In the genomic region with DNA sequence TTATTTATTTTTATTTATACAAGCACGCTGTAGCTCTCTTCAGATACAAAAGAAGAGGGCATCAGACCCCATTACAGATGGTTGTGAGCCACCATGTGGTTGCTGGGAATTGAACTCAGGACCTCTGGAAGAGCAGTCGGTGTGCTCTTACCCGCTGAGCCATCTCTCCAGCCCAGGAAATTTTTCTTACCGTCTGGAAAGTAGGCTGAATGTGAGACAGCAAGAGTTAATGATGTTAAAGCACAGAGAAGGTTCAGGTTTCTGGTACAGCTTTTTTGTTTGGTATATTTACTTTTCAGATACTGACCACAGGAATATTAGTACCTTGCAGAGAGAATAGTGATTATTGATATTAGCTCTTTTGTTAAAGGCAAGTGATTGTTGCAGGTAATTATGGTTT, we compare ENCODE assay signal across 9 mouse cellular contexts. TPM values are rescaled to one million over a fixed set of nuclear protein-coding genes. Genes with fewer than 3 reads are reported as not detected.
A peak's percentile ranks its signal among the peaks of the same experiment; 100 is the strongest.
DNase-seq lines count a peak whose midpoint lies in the region; ATAC-seq and TF ChIP-seq lines count a peak whose summit lies in the region.
"Had no signal": no experiment of that assay in that cellular context is flagged by ENCODE, and none has a peak within 500 bp of the region (broad histone marks: within the 10 kb centered on the region; RNA-seq: fewer than 3 reads in every experiment).

No protein-coding gene starts in this region.

- no peaks in the 10 kb centered on the region for H3K27me3 ChIP-seq in heart, postnatal 0 days (ENCODE audit: control insufficient read depth, insufficient read depth, low read length)
- H3K27me3 ChIP-seq in forebrain, embryonic 16.5 days (replicated peaks; ENCODE audit: control insufficient read depth, insufficient read depth, low read length): no peaks in the 10 kb centered on the region
- no peaks in the 10 kb centered on the region for H3K27me3 ChIP-seq in midbrain, embryonic 13.5 days

- no peak for ATAC-seq in heart, postnatal 0 days (ENCODE audit: insufficient read depth, low read depth)
- ATAC-seq in forebrain, embryonic 16.5 days: no peak
- ATAC-seq in midbrain, embryonic 13.5 days: no peak

- H3K4me3 ChIP-seq in heart, postnatal 0 days (ENCODE audit: low read depth, low read length): no peak overlapping the region
- peak overlapping the region; percentile 26 to 98; a peak in 3 of 4 replicates for H3K4me3 ChIP-seq in ES-E14 (ENCODE audit: insufficient read depth in 1 of 2, low read depth in 1 of 2, low read length in 2 of 2, poor library complexity in 1 of 2, severe bottlenecking in 1 of 2)
- peak overlapping the region; percentile 11; the same call in 1 of the 2 replicates for H3K4me3 ChIP-seq in forebrain, embryonic 16.5 days (replicated peaks; ENCODE audit: low read length)
- peak overlapping the region; percentile 35 for H3K4me3 ChIP-seq in midbrain, embryonic 13.5 days (replicated peaks)

- no peak for DNase-seq in heart, postnatal 0 days (ENCODE audit: low spot score)
- DNase-seq in heart, postnatal 4 days: no peak
- DNase-seq in ES-E14 (ENCODE audit: low read depth, low spot score): no peak
- DNase-seq in ovary, postnatal 10 days (ENCODE audit: low spot score): no peak
- DNase-seq in spleen, adult 12 weeks (ENCODE audit: low spot score): no peak
- DNase-seq in testis, postnatal 14 days (ENCODE audit: low spot score): no peak
- DNase-seq: cerebellum, postnatal 36 days had no signal

- peak overlapping the region; percentile 76 for H3K4me2 ChIP-seq in heart, postnatal 0 days (ENCODE audit: low read depth, low read length)
- peak overlapping the region; percentile 57 for H3K4me2 ChIP-seq in forebrain, embryonic 16.5 days (ENCODE audit: low read length)
- H3K4me2 ChIP-seq in midbrain, embryonic 13.5 days (replicated peaks): peak overlapping the region; percentile 92

- no peak for TF ChIP-seq EP300 in heart, postnatal 0 days (IDR thresholded peaks at IDR 0.05; ENCODE audit: low read depth)

- no peaks in the 10 kb centered on the region for H3K9me3 ChIP-seq in heart, postnatal 0 days (replicated peaks; ENCODE audit: control insufficient read depth, low read length)
- H3K9me3 ChIP-seq in ES-E14 (ENCODE audit: control insufficient read depth, insufficient read depth, low read depth, low read length): no peaks in the 10 kb centered on the region
- H3K9me3 ChIP-seq in forebrain, embryonic 16.5 days (ENCODE audit: control insufficient read depth, low read length): no peaks in the 10 kb centered on the region
- no peaks in the 10 kb centered on the region for H3K9me3 ChIP-seq in midbrain, embryonic 13.5 days

- TF ChIP-seq CTCF in heart, postnatal 0 days (IDR thresholded peaks at IDR 0.05; ENCODE audit: low read depth): no peak

- peaks cover 22% of the 10 kb centered on the region for H3K4me1 ChIP-seq in heart, postnatal 0 days (ENCODE audit: control insufficient read depth, insufficient read depth)
- H3K4me1 ChIP-seq in ES-E14 (ENCODE audit: control insufficient read depth in 2 of 2, insufficient read depth in 2 of 2, low read length in 2 of 2, poor library complexity in 1 of 2): peaks cover 3 to 15% of the 10 kb centered on the region in 2 experiments
- peaks cover 25% of the 10 kb centered on the region for H3K4me1 ChIP-seq in forebrain, embryonic 16.5 days (replicated peaks; ENCODE audit: control insufficient read depth, insufficient read depth, low read length)
- H3K4me1 ChIP-seq in midbrain, embryonic 13.5 days (replicated peaks): peaks cover 41% of the 10 kb centered on the region

- no peak overlapping the region for H3K9ac ChIP-seq in heart, postnatal 0 days (replicated peaks; ENCODE audit: low read depth, low read length)
- H3K9ac ChIP-seq in ES-E14 (ENCODE audit: insufficient read depth, low read depth, low read length, poor library complexity, severe bottlenecking): no peak overlapping the region; the same call in 1 of the 2 replicates
- H3K9ac ChIP-seq in forebrain, embryonic 16.5 days (replicated peaks; ENCODE audit: low read depth, low read length): no peak overlapping the region
- H3K9ac ChIP-seq in midbrain, embryonic 13.5 days (replicated peaks): no peak overlapping the region

- 70% methylated on average over 4 of the region's 4 CpGs for WGBS in heart, postnatal 0 days
- WGBS in forebrain, embryonic 16.5 days: 57% methylated on average over 4 of the region's 4 CpGs
- WGBS in midbrain, embryonic 13.5 days: 60% methylated on average over 4 of the region's 4 CpGs

- no peak overlapping the region for H3K27ac ChIP-seq in heart, postnatal 0 days (ENCODE audit: low read depth)
- H3K27ac ChIP-seq in ES-E14 (ENCODE audit: insufficient read depth, low read depth, low read length, poor library complexity, severe bottlenecking): no peak overlapping the region
- no peak overlapping the region for H3K27ac ChIP-seq in forebrain, embryonic 16.5 days (ENCODE audit: low read length)
- H3K27ac ChIP-seq in midbrain, embryonic 13.5 days: no peak overlapping the region

- in situ Hi-C loops in ES-E14 (cut with MboI; ENCODE audit: low sequenced_read_pairs in 2 of 2, unreplicated experiment in 2 of 2): no loop called here

- H3K36me3 ChIP-seq in heart, postnatal 0 days (replicated peaks; ENCODE audit: control insufficient read depth, insufficient read depth, low read length): peaks cover 5% of the 10 kb centered on the region; the same call in 1 of the 2 replicates
- peaks cover 3% of the 10 kb centered on the region for H3K36me3 ChIP-seq in ES-E14 (ENCODE audit: control insufficient read depth, insufficient read depth, low read length, poor library complexity, severe bottlenecking)
- no peaks in the 10 kb centered on the region for H3K36me3 ChIP-seq in forebrain, embryonic 16.5 days (ENCODE audit: control insufficient read depth, insufficient read depth)
- 0 out of 2 replicates have a peak, but pooled peaks cover 3% of the 10 kb centered on the region for H3K36me3 ChIP-seq in midbrain, embryonic 13.5 days

TF ChIP-seq in ES-E14, 5 proteins besides CTCF, POLR2A, EP300 and RAD21:
- TF ChIP-seq ZNF384 (IDR thresholded peaks at IDR 0.05; ENCODE audit: low read depth, low read length) (no peak), CHD2 (IDR thresholded peaks at IDR 0.05; ENCODE audit: low read depth, low read length) (no peak), ZC3H11A (IDR thresholded peaks at IDR 0.05; ENCODE audit: borderline replicate concordance, low read depth, low read length) (no peak)
TF ChIP-seq in ES-E14: peak in this region for 0.

RNA-seq across cellular contexts. Expression of gene Pten, which starts 3.9 kb away (rescaled TPM):
- 34.0 and 39.7 TPM in 2 replicates for total RNA-seq in heart, postnatal 0 days (2014; rRNA removed; ENCODE audit: low replicate concordance)
- polyA plus RNA-seq in heart, postnatal 0 days (2015; fragmentation: Nextera tagmentation; extraction: Ambion mirVana): 4.4 and 5.0 TPM in 2 replicates
- total RNA-seq in heart, postnatal 4 days (2021): 10 to 100 TPM; 44.9 to 47.2 TPM
- total RNA-seq in ES-E14 (2012; rRNA removed): 70.8 and 76.5 TPM in 2 replicates
- polyA plus RNA-seq in forebrain, embryonic 16.5 days (2015; fragmentation: Nextera tagmentation; extraction: Ambion mirVana): 11.5 and 13.4 TPM in 2 replicates
- polyA plus RNA-seq in midbrain, embryonic 13.5 days (2015; fragmentation: Nextera tagmentation; extraction: Ambion mirVana): 11.1 and 11.7 TPM in 2 replicates

RNA-seq across cellular contexts. Expression of gene Atad1, which starts 21.6 kb away (rescaled TPM):
- total RNA-seq in heart, postnatal 0 days (2014; rRNA removed; ENCODE audit: low replicate concordance): 107 and 138 TPM in 2 replicates
- 55.5 and 61.5 TPM in 2 replicates for polyA plus RNA-seq in heart, postnatal 0 days (2015; fragmentation: Nextera tagmentation; extraction: Ambion mirVana)
- 10 to 100 TPM; 70.2 to 76.7 TPM for total RNA-seq in heart, postnatal 4 days (2021)
- 84.9 and 99.0 TPM in 2 replicates for total RNA-seq in ES-E14 (2012; rRNA removed)
- polyA plus RNA-seq in forebrain, embryonic 16.5 days (2015; fragmentation: Nextera tagmentation; extraction: Ambion mirVana): 123 and 129 TPM in 2 replicates
- polyA plus RNA-seq in midbrain, embryonic 13.5 days (2015; fragmentation: Nextera tagmentation; extraction: Ambion mirVana): 115 and 133 TPM in 2 replicates
